ENCODE assay signal across 14 mouse cellular contexts in genomic region chr8:92883771-92884170, GRCm38 (mm10). TPM values are rescaled to one million over a fixed set of nuclear protein-coding genes. Genes with fewer than 3 reads are reported as not detected.
DNase-seq lines count a peak whose midpoint lies in the region; ATAC-seq and TF ChIP-seq lines count a peak whose summit lies in the region.
"Had no signal": no experiment of that assay in that cellular context is flagged by ENCODE, and none has a peak within 500 bp of the region (broad histone marks: within the 10 kb centered on the region; RNA-seq: fewer than 3 reads in every experiment).

No protein-coding gene starts in this region.

- H3K9me3 ChIP-seq in heart, embryonic 12.5 days (replicated peaks): peaks cover 7% of the 10 kb centered on the region; the same call in 1 of the 2 replicates
- no peaks in the 10 kb centered on the region for H3K9me3 ChIP-seq in MEL (replicated peaks; ENCODE audit: insufficient read depth, low read length)
- H3K9me3 ChIP-seq: limb, embryonic 12.5 days had no signal

- no peak overlapping the region for H3K4me3 ChIP-seq in heart, embryonic 12.5 days
- no peak overlapping the region for H3K4me3 ChIP-seq in left cerebral cortex, adult 2 months
- no peak overlapping the region for H3K4me3 ChIP-seq in MEL (ENCODE audit: control insufficient read depth in 1 of 2, insufficient read depth in 1 of 2, low read depth in 2 of 2, low read length in 2 of 2)
- H3K4me3 ChIP-seq: limb, embryonic 12.5 days; megakaryocyte, embryonic 14.5 days had no signal

- ATAC-seq in heart, embryonic 12.5 days (ENCODE audit: insufficient number of reproducible peaks, low FRiP score): no peak
- no peak for ATAC-seq in erythroblast, adult 5-6 weeks (replicated peaks; ENCODE audit: low FRiP score, poor library complexity, severe bottlenecking)

- H3K36me3 ChIP-seq in heart, embryonic 12.5 days: 0 out of 2 replicates have a peak, but pooled peaks cover 6% of the 10 kb centered on the region
- H3K36me3 ChIP-seq in MEL (ENCODE audit: control insufficient read depth in 1 of 2, insufficient read depth in 2 of 2, low read length in 2 of 2): no peaks in the 10 kb centered on the region; a peak in 1 of 4 replicates

- no peak for TF ChIP-seq POLR2A in MEL (IDR thresholded peaks at IDR 0.05; ENCODE audit: control insufficient read depth in 1 of 2, insufficient read depth in 1 of 2, low read depth in 1 of 2, low read length in 2 of 2, poor library complexity in 1 of 2)

- intact Hi-C loops in left cerebral cortex, adult 2 months (cut with DNase I): loop anchor here (1.0 to 2.0 kb wide), 2 partner anchors 65 to 115 kb away; no protein-coding TSS in a partner anchor

- H3K4me1 ChIP-seq in heart, embryonic 12.5 days (replicated peaks): no peaks in the 10 kb centered on the region
- H3K4me1 ChIP-seq in MEL (ENCODE audit: control insufficient read depth in 1 of 2, insufficient read depth in 2 of 2, low read length in 2 of 2): no peaks in the 10 kb centered on the region
- H3K4me1 ChIP-seq: megakaryocyte, embryonic 14.5 days had no signal

- H3K27ac ChIP-seq in heart, embryonic 12.5 days (ENCODE audit: poor library complexity, severe bottlenecking): no peak overlapping the region
- H3K27ac ChIP-seq in left cerebral cortex, adult 2 months: no peak overlapping the region
- H3K27ac ChIP-seq in MEL (ENCODE audit: control insufficient read depth, low read depth, low read length): no peak overlapping the region
- H3K27ac ChIP-seq: limb, embryonic 12.5 days had no signal

- 67% methylated on average over 2 of the region's 2 CpGs for WGBS in heart, embryonic 12.5 days

- no peak overlapping the region for H3K4me2 ChIP-seq in heart, embryonic 12.5 days
- H3K4me2 ChIP-seq: limb, embryonic 12.5 days had no signal

- TF ChIP-seq CTCF in left cerebral cortex, adult 2 months (IDR thresholded peaks at IDR 0.05): peak; percentile 53
- peak in 1 of 3 experiments; percentile 29; a peak in 1 of 6 replicates for TF ChIP-seq CTCF in MEL (IDR thresholded peaks at IDR 0.05 in 2 of 3, conservative IDR thresholded peaks at IDR 0.05 in 1 of 3; ENCODE audit: control insufficient read depth in 1 of 3, insufficient read depth in 1 of 3, low read depth in 2 of 3, low read length in 3 of 3, poor library complexity in 1 of 3, severe bottlenecking in 1 of 3)

- no peak for TF ChIP-seq EP300 in MEL (IDR thresholded peaks at IDR 0.05; ENCODE audit: low read depth in 1 of 2, low read length in 2 of 2)

- no peak overlapping the region for H3K9ac ChIP-seq in heart, embryonic 12.5 days
- no peak overlapping the region for H3K9ac ChIP-seq in MEL (ENCODE audit: control insufficient read depth, low read depth, low read length, poor library complexity, severe bottlenecking)
- H3K9ac ChIP-seq: limb, embryonic 12.5 days had no signal

- H3K27me3 ChIP-seq in heart, embryonic 12.5 days (replicated peaks): no peaks in the 10 kb centered on the region
- H3K27me3 ChIP-seq in MEL (ENCODE audit: control insufficient read depth in 1 of 2, insufficient read depth in 2 of 2, low read length in 2 of 2): no peaks in the 10 kb centered on the region
- H3K27me3 ChIP-seq: CH12.LX; limb, embryonic 12.5 days; megakaryocyte, embryonic 14.5 days had no signal

- DNase-seq in heart, adult 11 months: peak; percentile 35
- DNase-seq in left cerebral cortex, adult 2 months (ENCODE audit: extremely low spot score in 1 of 2, low spot score in 2 of 2): no peak
- DNase-seq in left cerebral cortex, adult 8-10 months (ENCODE audit: low spot score in 2 of 2): no peak
- DNase-seq in MEL (ENCODE audit: low read depth, low spot score): no peak
- DNase-seq in fibroblast of lung, adult 2 months (ENCODE audit: low read depth): peak; percentile 58
- DNase-seq in thymus, postnatal 25 days: no peak
- DNase-seq: cerebellum, adult 8-10 months; thymus, adult 18-20 months had no signal

- TF ChIP-seq RAD21 in MEL (IDR thresholded peaks at IDR 0.05; ENCODE audit: low read depth, low read length): peak; percentile 12

- H3K79me2 ChIP-seq in MEL (ENCODE audit: control insufficient read depth, insufficient read depth, low read length, poor library complexity): no peaks in the 10 kb centered on the region

TF ChIP-seq in MEL, 35 proteins besides CTCF, POLR2A, EP300 and RAD21:
- TF ChIP-seq SMC3 (IDR thresholded peaks at IDR 0.05; ENCODE audit: low read depth, low read length): peak; percentile 39
- no peak for TF ChIP-seq TAL1 (IDR thresholded peaks at IDR 0.05; ENCODE audit: low read length)

RNA-seq across cellular contexts. Expression of gene Capns2, which starts 17.4 kb away (rescaled TPM):
- polyA plus RNA-seq in heart, embryonic 12.5 days (2016; fragmentation: Nextera tagmentation; extraction: Ambion mirVana): 0.23 and 0.26 TPM in 2 replicates
- 1 to 10 TPM; 1.5 to 1.9 TPM for total RNA-seq in left cerebral cortex, adult 2 months (2021)
- 1 to 10 TPM in 2 of 4 experiments, under 1 TPM in 1, not detected in 1; 0.49 to 1.6 (median 1.0) TPM for total RNA-seq in left cerebral cortex, adult 8-10 months (2022)
- total RNA-seq in MEL (2012; rRNA removed): 0.16 and 0.62 TPM in 2 replicates
- under 1 TPM in 1 of 2 experiments, not detected in 1; 0.21 TPM for polyA plus RNA-seq in MEL (2012; ENCODE audit: insufficient read depth in 1 of 2, insufficient read length in 2 of 2, low read depth in 1 of 2, low replicate concordance in 2 of 2, missing spikeins in 1 of 2)
- total RNA-seq in erythroblast, adult 5-6 weeks (2015; ENCODE audit: low replicate concordance): not detected in 2 replicates
- total RNA-seq in erythroblast, adult 5-6 weeks (2017; ENCODE audit: low replicate concordance): not detected in 2 replicates
- total RNA-seq: CH12.LX; gastrocnemius, adult 8-10 months had no signal

RNA-seq across cellular contexts. Expression of gene Lpcat2, which starts 28.6 kb away (rescaled TPM):
- 3.0 and 4.9 TPM in 2 replicates for polyA plus RNA-seq in heart, embryonic 12.5 days (2016; fragmentation: Nextera tagmentation; extraction: Ambion mirVana)
- 1 to 10 TPM; 9.4 to 9.6 TPM for total RNA-seq in left cerebral cortex, adult 2 months (2021)
- total RNA-seq in left cerebral cortex, adult 8-10 months (2022): 10 to 100 TPM in 1 of 4 experiments, 1 to 10 TPM in 3; 9.6 to 13.3 (median 9.8) TPM
- total RNA-seq in MEL (2012; rRNA removed): 5.2 and 5.9 TPM in 2 replicates
- polyA plus RNA-seq in MEL (2012; ENCODE audit: insufficient read depth in 1 of 2, insufficient read length in 2 of 2, low read depth in 1 of 2, low replicate concordance in 2 of 2, missing spikeins in 1 of 2): 1 to 10 TPM in 1 of 2 experiments, not detected in 1; 7.5 TPM
- total RNA-seq in erythroblast, adult 5-6 weeks (2015; ENCODE audit: low replicate concordance): 7.7 and 29.0 TPM in 2 replicates
- 8.6 and 8.8 TPM in 2 replicates for total RNA-seq in erythroblast, adult 5-6 weeks (2017; ENCODE audit: low replicate concordance)
- total RNA-seq: CH12.LX had no signal

RNA-seq across cellular contexts. Expression of gene Mmp2, which starts 56.7 kb away (rescaled TPM):
- polyA plus RNA-seq in heart, embryonic 12.5 days (2016; fragmentation: Nextera tagmentation; extraction: Ambion mirVana): 123 TPM in 2 replicates
- total RNA-seq in left cerebral cortex, adult 2 months (2021): 1 to 10 TPM; 1.9 to 2.1 TPM
- 1 to 10 TPM; 1.8 to 4.7 (median 4.1) TPM for total RNA-seq in left cerebral cortex, adult 8-10 months (2022)
- total RNA-seq in MEL (2012; rRNA removed): not detected in 2 replicates
- under 1 TPM in 1 of 2 experiments, not detected in 1; 0.25 TPM for polyA plus RNA-seq in MEL (2012; ENCODE audit: insufficient read depth in 1 of 2, insufficient read length in 2 of 2, low read depth in 1 of 2, low replicate concordance in 2 of 2, missing spikeins in 1 of 2)
- not detected in 2 replicates for total RNA-seq in erythroblast, adult 5-6 weeks (2015; ENCODE audit: low replicate concordance)
- 1.1 TPM in 1 of 2 replicates, not detected in the other for total RNA-seq in erythroblast, adult 5-6 weeks (2017; ENCODE audit: low replicate concordance)
- total RNA-seq: CH12.LX had no signal

Comparison
In these comparisons a context has a peak if more than half of its experiments do, and no peak if none do; other contexts are left out.
1. DNase-seq: peak in heart, adult 11 months (single experiment) and fibroblast of lung, adult 2 months (single experiment); none in left cerebral cortex, adult 2 months (0 of 2), left cerebral cortex, adult 8-10 months (0 of 2), MEL (single experiment) and thymus, postnatal 25 days (single experiment).